14 mouse cellular contexts compared by ENCODE assay signal in genomic region chr1:165556711-165557110, GRCm38 (mm10).
DNase-seq lines count a peak whose midpoint lies in the region; ATAC-seq and TF ChIP-seq lines count a peak whose summit lies in the region.
"Had no signal": no experiment of that assay in that cellular context is flagged by ENCODE, and none has a peak within 500 bp of the region (broad histone marks: within the 10 kb centered on the region; RNA-seq: fewer than 3 reads in every experiment).

No protein-coding gene starts in this region.

- peak; percentile 39 to 79 for DNase-seq in frontal cortex, adult 2 months (ENCODE audit: extremely low spot score in 1 of 2, low spot score in 1 of 2)
- DNase-seq in frontal cortex, postnatal 14 days (ENCODE audit: low spot score in 2 of 2), result no peak
- peak; percentile 66 for DNase-seq in lung, embryonic 14.5 days
- no peak for DNase-seq in lung, adult 18-20 months
- DNase-seq in brain, adult 2 months (ENCODE audit: low read depth, low spot score), result peak; percentile 74
- peak; percentile 49 to 68 for DNase-seq in right cerebral cortex, postnatal 10 days (ENCODE audit: low spot score in 2 of 2)
- DNase-seq: adrenal gland, postnatal 14 days; gastrocnemius, postnatal 10 days; kidney, adult 8-10 months; liver, embryonic 13.5 days; spleen, adult 18-20 months had no signal

- no peaks in the 10 kb centered on the region for H3K4me1 ChIP-seq in lung, embryonic 14.5 days (ENCODE audit: insufficient read depth)
- no peaks in the 10 kb centered on the region for H3K4me1 ChIP-seq in neural tube, embryonic 15.5 days
- no peaks in the 10 kb centered on the region for H3K4me1 ChIP-seq in midbrain, embryonic 15.5 days
- H3K4me1 ChIP-seq: hindbrain, embryonic 13.5 days; liver, embryonic 13.5 days had no signal

- H3K9me3 ChIP-seq in lung, embryonic 14.5 days (ENCODE audit: low read depth, low read length), result no peaks in the 10 kb centered on the region
- no peaks in the 10 kb centered on the region for H3K9me3 ChIP-seq in neural tube, embryonic 15.5 days (replicated peaks)
- H3K9me3 ChIP-seq in midbrain, embryonic 15.5 days, result no peaks in the 10 kb centered on the region

- H3K27ac ChIP-seq in lung, embryonic 14.5 days (ENCODE audit: low read depth), result no peak overlapping the region
- no peak overlapping the region for H3K27ac ChIP-seq in neural tube, embryonic 15.5 days (replicated peaks)
- no peak overlapping the region for H3K27ac ChIP-seq in midbrain, embryonic 15.5 days
- H3K27ac ChIP-seq: hindbrain, embryonic 13.5 days; liver, embryonic 13.5 days had no signal

- no peak overlapping the region for H3K4me2 ChIP-seq in lung, embryonic 14.5 days
- no peak overlapping the region for H3K4me2 ChIP-seq in neural tube, embryonic 15.5 days
- no peak overlapping the region for H3K4me2 ChIP-seq in midbrain, embryonic 15.5 days
- H3K4me2 ChIP-seq: hindbrain, embryonic 13.5 days; liver, embryonic 13.5 days had no signal

- no peak for ATAC-seq in lung, embryonic 14.5 days (ENCODE audit: insufficient read depth)
- no peak for ATAC-seq in neural tube, embryonic 15.5 days (ENCODE audit: low FRiP score)
- ATAC-seq in midbrain, embryonic 15.5 days (replicated peaks), result no peak

- H3K4me3 ChIP-seq in lung, embryonic 14.5 days (ENCODE audit: low read depth, low read length), result no peak overlapping the region
- no peak overlapping the region for H3K4me3 ChIP-seq in neural tube, embryonic 15.5 days (replicated peaks)
- no peak overlapping the region for H3K4me3 ChIP-seq in midbrain, embryonic 15.5 days
- H3K4me3 ChIP-seq: hindbrain, embryonic 13.5 days; liver, embryonic 13.5 days had no signal

- no peaks in the 10 kb centered on the region for H3K27me3 ChIP-seq in lung, embryonic 14.5 days (ENCODE audit: insufficient read depth, low read length)
- no peaks in the 10 kb centered on the region for H3K27me3 ChIP-seq in neural tube, embryonic 15.5 days (replicated peaks)
- no peaks in the 10 kb centered on the region for H3K27me3 ChIP-seq in midbrain, embryonic 15.5 days (replicated peaks)
- H3K27me3 ChIP-seq: hindbrain, embryonic 13.5 days; liver, embryonic 13.5 days had no signal

- no peak for TF ChIP-seq CTCF in lung, embryonic 14.5 days (IDR thresholded peaks at IDR 0.05; ENCODE audit: low read depth)

- H3K9ac ChIP-seq in lung, embryonic 14.5 days, result no peak overlapping the region
- no peak overlapping the region for H3K9ac ChIP-seq in neural tube, embryonic 15.5 days (replicated peaks)
- no peak overlapping the region for H3K9ac ChIP-seq in midbrain, embryonic 15.5 days
- H3K9ac ChIP-seq: hindbrain, embryonic 13.5 days; liver, embryonic 13.5 days had no signal

- H3K36me3 ChIP-seq in lung, embryonic 14.5 days (ENCODE audit: insufficient read depth), result no peaks in the 10 kb centered on the region
- H3K36me3 ChIP-seq in neural tube, embryonic 15.5 days, result no peaks in the 10 kb centered on the region
- H3K36me3 ChIP-seq in midbrain, embryonic 15.5 days (replicated peaks), result no peaks in the 10 kb centered on the region
- H3K36me3 ChIP-seq: hindbrain, embryonic 13.5 days; liver, embryonic 13.5 days had no signal

- WGBS in lung, embryonic 14.5 days, result 31% methylated on average over 2 of the region's 2 CpGs
- 73% methylated on average over 2 of the region's 2 CpGs for WGBS in neural tube, embryonic 15.5 days
- 59% methylated on average over 2 of the region's 2 CpGs for WGBS in midbrain, embryonic 15.5 days

Comparison
In these comparisons a context has a peak if more than half of its experiments do, and no peak if none do; other contexts are left out.
1. DNase-seq: peak in frontal cortex, adult 2 months (2 of 2), lung, embryonic 14.5 days (single experiment), brain, adult 2 months (single experiment) and right cerebral cortex, postnatal 10 days (2 of 2); none in frontal cortex, postnatal 14 days (0 of 2) and lung, adult 18-20 months (0 of 2).